ENCODE assay signal across 9 mouse cellular contexts in the genomic region with DNA sequence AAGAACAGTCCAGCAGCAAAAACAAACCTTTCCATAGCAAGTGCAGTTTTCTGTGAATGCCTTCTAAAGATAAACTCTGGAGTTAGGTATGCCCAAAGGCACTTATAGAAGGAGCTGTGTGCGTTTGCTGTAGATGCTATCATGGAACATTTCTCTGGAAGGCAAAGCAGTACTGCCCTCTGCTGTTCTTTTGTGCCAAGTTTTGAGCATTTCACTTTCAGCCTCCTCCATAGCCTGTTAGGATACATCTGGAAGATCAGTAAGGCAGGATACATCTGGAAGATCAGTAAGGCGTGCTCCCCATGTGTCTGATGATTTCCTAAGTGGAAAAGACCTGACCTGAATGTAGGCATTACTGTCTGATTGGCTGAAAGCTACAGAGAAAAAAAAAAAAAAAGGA. TPM values are rescaled to one million over a fixed set of nuclear protein-coding genes. Genes with fewer than 3 reads are reported as not detected.
A peak's percentile ranks its signal among the peaks of the same experiment; 100 is the strongest.
DNase-seq lines count a peak whose midpoint lies in the region; ATAC-seq and TF ChIP-seq lines count a peak whose summit lies in the region.
"Had no signal": no experiment of that assay in that cellular context is flagged by ENCODE, and none has a peak within 500 bp of the region (broad histone marks: within the 10 kb centered on the region; RNA-seq: fewer than 3 reads in every experiment).

No protein-coding gene starts in this region.

- H3K4me3 ChIP-seq in lung, embryonic 14.5 days (ENCODE audit: low read depth, low read length): no peak overlapping the region
- H3K4me3 ChIP-seq: lung, embryonic 15.5 days had no signal

- no peak overlapping the region for H3K27ac ChIP-seq in lung, embryonic 14.5 days (ENCODE audit: low read depth)
- H3K27ac ChIP-seq: lung, embryonic 15.5 days had no signal

- no peaks in the 10 kb centered on the region for H3K9me3 ChIP-seq in lung, embryonic 14.5 days (ENCODE audit: low read depth, low read length)
- H3K9me3 ChIP-seq: lung, embryonic 15.5 days had no signal

- peak; percentile 77 for TF ChIP-seq CTCF in lung, embryonic 14.5 days (IDR thresholded peaks at IDR 0.05; ENCODE audit: low read depth)

- H3K27me3 ChIP-seq in lung, embryonic 14.5 days (ENCODE audit: insufficient read depth, low read length): no peaks in the 10 kb centered on the region
- H3K27me3 ChIP-seq: lung, embryonic 15.5 days had no signal

- peak; percentile 61 for DNase-seq in kidney, adult 9 months
- no peak for DNase-seq in kidney, adult 11 months
- DNase-seq in A20 (ENCODE audit: low read depth, low spot score) (peak; percentile 53), MEL-GATA-1-ER (ENCODE audit: extremely low read depth, low read depth) (peak; percentile 22)
- DNase-seq in forelimb bud, embryonic 11.5 days (ENCODE audit: low read depth, low spot score): peak; percentile 63
- DNase-seq in lung, embryonic 14.5 days: peak; percentile 83

- H3K36me3 ChIP-seq in lung, embryonic 14.5 days (ENCODE audit: insufficient read depth): no peaks in the 10 kb centered on the region
- H3K36me3 ChIP-seq: lung, embryonic 15.5 days had no signal

- peak; percentile 54; the same call in 1 of the 2 replicates for ATAC-seq in lung, embryonic 14.5 days (ENCODE audit: insufficient read depth)
- no peak for ATAC-seq in inflammation-experienced regulatory T-cells, adult 6 months
- no peak for ATAC-seq in erythroblast, adult 5-6 weeks (replicated peaks; ENCODE audit: low FRiP score, poor library complexity, severe bottlenecking)

- 13% methylated on average over 2 of the region's 2 CpGs for WGBS in lung, embryonic 14.5 days

- no peak overlapping the region for H3K9ac ChIP-seq in lung, embryonic 14.5 days
- H3K9ac ChIP-seq: lung, embryonic 15.5 days had no signal

- H3K4me1 ChIP-seq in lung, embryonic 14.5 days (ENCODE audit: insufficient read depth): no peaks in the 10 kb centered on the region
- H3K4me1 ChIP-seq: lung, embryonic 15.5 days had no signal

- no peak overlapping the region for H3K4me2 ChIP-seq in lung, embryonic 14.5 days
- H3K4me2 ChIP-seq: lung, embryonic 15.5 days had no signal

RNA-seq across cellular contexts. Expression of a gene that starts 11.5 kb away (rescaled TPM):
- polyA plus RNA-seq in lung, embryonic 14.5 days (2014; fragmentation: Nextera tagmentation; extraction: Ambion mirVana): 1.5 TPM in 2 replicates
- polyA plus RNA-seq in inflammation-experienced regulatory T-cells, adult 6 months (2017; shearing (Covaris generic)): not detected
- total RNA-seq in erythroblast, adult 5-6 weeks (2015; ENCODE audit: low replicate concordance): not detected in 2 replicates
- not detected in 2 replicates for total RNA-seq in erythroblast, adult 5-6 weeks (2017; ENCODE audit: low replicate concordance)

RNA-seq across cellular contexts. Expression of a gene that starts 16.8 kb away (rescaled TPM):
- not detected in 2 replicates for polyA plus RNA-seq in lung, embryonic 14.5 days (2014; fragmentation: Nextera tagmentation; extraction: Ambion mirVana)
- polyA plus RNA-seq in inflammation-experienced regulatory T-cells, adult 6 months (2017; shearing (Covaris generic)): not detected
- not detected in 2 replicates for total RNA-seq in erythroblast, adult 5-6 weeks (2015; ENCODE audit: low replicate concordance)
- total RNA-seq in erythroblast, adult 5-6 weeks (2017; ENCODE audit: low replicate concordance): 2.0 TPM in 1 of 2 replicates, not detected in the other

RNA-seq across cellular contexts. Expression of a gene that starts 38.3 kb away (rescaled TPM):
- 10.4 and 12.5 TPM in 2 replicates for polyA plus RNA-seq in lung, embryonic 14.5 days (2014; fragmentation: Nextera tagmentation; extraction: Ambion mirVana)
- polyA plus RNA-seq in inflammation-experienced regulatory T-cells, adult 6 months (2017; shearing (Covaris generic)): 10 to 100 TPM; 69.4 to 97.5 (median 81.1) TPM
- 78.4 and 83.0 TPM in 2 replicates for total RNA-seq in erythroblast, adult 5-6 weeks (2015; ENCODE audit: low replicate concordance)
- 120 and 165 TPM in 2 replicates for total RNA-seq in erythroblast, adult 5-6 weeks (2017; ENCODE audit: low replicate concordance)
